Mouse (Mus musculus): ENCODE results near the gene Macf1. TPM values are rescaled to one million over a fixed set of nuclear protein-coding genes. Genes with fewer than 3 reads are reported as not detected.
A peak's percentile ranks its signal among the peaks of the same experiment; 100 is the strongest.
"Not testable (repeated sequence)": the region's sequence is repeated elsewhere in the genome, so short reads cannot be mapped to it uniquely, and the experiment has no call there.

Macf1 gene
- total RNA-seq, 2 experiments from 2014 or later, result 226 to 248 TPM

- not testable (repeated sequence) for DNase-seq (ENCODE audit: low spot score in 2 of 2)
Measured at GRCm38 (mm10) chr4:123322910-123323309, 361.2 kb downstream of the Macf1 start.

- DNase-seq (ENCODE audit: low spot score in 2 of 2), result no peak
Measured at GRCm38 (mm10) chr4:123314497-123314896, 369.7 kb downstream of the Macf1 start.

GRCm38 (mm10) chr4:123313010-123313409 lies 371.1 kb downstream of the Macf1 start:
- no peak for DNase-seq (ENCODE audit: low spot score in 2 of 2)

- no peak for DNase-seq (ENCODE audit: low spot score in 2 of 2)
Measured at GRCm38 (mm10) chr4:123311845-123312244, 372.3 kb downstream of the Macf1 start.

GRCm38 (mm10) chr4:123308292-123308691 lies 375.9 kb downstream of the Macf1 start:
- DNase-seq (ENCODE audit: low spot score in 2 of 2), result no peak

GRCm38 (mm10) chr4:123306999-123307398 lies 377.2 kb downstream of the Macf1 start:
- DNase-seq (ENCODE audit: low spot score in 2 of 2), result peak in 1 of 2 experiments; percentile 39

- peak; percentile 18 to 52 for DNase-seq (ENCODE audit: low spot score in 2 of 2)
Measured at GRCm38 (mm10) chr4:123305789-123306188, 378.4 kb downstream of the Macf1 start.

Small RNA genes lying within 50 kb of the gene (microRNA-seq; reads per million reads assigned to microRNA genes)
- gene Mir6398, result 0 reads per million in 2 experiments

Other genes with a start within 250 kb of the Macf1 start
- 100 to 1,000 TPM; 178 to 208 TPM for gene Ndufs5, start 33.8 kb upstream of the Macf1 start, total RNA-seq (2021)
- gene Akirin1, start 66.0 kb upstream of the Macf1 start, total RNA-seq (2021), result 10 to 100 TPM; 58.8 to 62.2 TPM
- gene Rhbdl2, start 103.5 kb upstream of the Macf1 start, total RNA-seq (2021), result 1 to 10 TPM; 1.7 TPM
- not detected for gene 4933427I04Rik, start 175.3 kb upstream of the Macf1 start, total RNA-seq (2021)
- gene Mycbp, start 220.5 kb upstream of the Macf1 start, total RNA-seq (2021), result 10 to 100 TPM; 11.8 to 12.6 TPM
- 10 to 100 TPM; 51.5 TPM for gene Rragc, start 233.1 kb upstream of the Macf1 start, total RNA-seq (2021)
- gene 4930535I16Rik, start 233.7 kb upstream of the Macf1 start, total RNA-seq (2021), result not detected